Mouse (Mus musculus) liver, embryonic 14.5 days (tissue): ENCODE measurements around the gene Uncx.

Experiments
- CTCF ChIP-seq: IDR thresholded peaks from 2 replicates; pipeline ENCODE4 v1.5.1; 2016; ENCODE audit warnings: antibody characterized with exemption, low read depth, control low read depth
- EP300 ChIP-seq: IDR thresholded peaks from 2 replicates; pipeline ENCODE4 v1.6.1; 2016; ENCODE audit warnings: antibody characterized with exemption, low read depth

DNA sequence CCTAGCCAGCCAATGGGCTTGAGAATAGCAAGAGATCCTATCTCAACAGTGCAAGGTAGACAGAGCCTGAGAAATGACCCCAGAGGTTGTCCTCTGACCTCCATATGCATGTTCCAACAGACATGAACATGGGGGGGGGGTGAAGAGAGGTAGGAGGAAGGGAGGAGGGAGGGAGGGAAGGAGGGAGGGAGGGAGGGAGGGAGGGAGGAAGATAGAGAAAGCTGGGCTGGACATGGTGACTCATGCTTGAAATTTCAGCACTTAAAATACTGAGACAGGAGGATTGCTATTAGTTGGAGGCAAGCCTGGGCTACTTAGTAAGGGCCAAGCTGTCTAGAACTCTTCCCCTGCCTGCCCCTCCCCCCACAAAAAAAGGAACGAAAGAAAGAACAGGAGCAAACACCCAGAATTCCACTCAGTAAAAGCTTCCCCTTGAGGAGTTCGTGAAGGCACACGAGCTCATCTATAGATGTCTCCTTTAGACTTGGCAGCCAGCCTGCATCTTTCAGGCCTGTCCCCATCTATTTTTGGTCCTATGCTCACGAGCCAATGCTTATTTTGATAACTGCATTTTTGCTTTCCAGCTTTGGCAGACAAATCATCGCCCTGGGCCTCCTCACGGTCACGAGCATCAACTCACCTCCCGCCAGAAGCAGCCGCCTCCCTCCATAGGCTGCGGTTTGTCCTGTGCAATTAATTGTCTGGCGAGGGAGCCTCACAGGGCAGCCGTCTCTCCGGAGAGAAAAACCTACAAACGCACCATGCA is 23.0 kb upstream of the Uncx start:
- TF ChIP-seq CTCF (no peak), EP300 (no peak)
